Mouse (Mus musculus) adrenal gland, adult 18-20 months (tissue): ENCODE data around the gene Vopp1. TPM values are rescaled to one million over a fixed set of nuclear protein-coding genes. Genes with fewer than 3 reads are reported as not detected.

Experiments used
- DNase-seq, 2 experiments: peaks; one replicate each; pipeline ENCODE4 v3.0.0; 2021 to 2022; ENCODE audit warnings: low spot score in 2 of 2
- total RNA-seq, 2 experiments: library from RNA; stranded (reverse); gene quantifications; 1 replicate in 1 of 2; 2 replicates in 1 of 2; pipeline ENCODE4 v1.2.3; 2021

Gene Vopp1
- total RNA-seq, 2 experiments from 2014 or later, result 16.0 to 16.3 TPM

DNA sequence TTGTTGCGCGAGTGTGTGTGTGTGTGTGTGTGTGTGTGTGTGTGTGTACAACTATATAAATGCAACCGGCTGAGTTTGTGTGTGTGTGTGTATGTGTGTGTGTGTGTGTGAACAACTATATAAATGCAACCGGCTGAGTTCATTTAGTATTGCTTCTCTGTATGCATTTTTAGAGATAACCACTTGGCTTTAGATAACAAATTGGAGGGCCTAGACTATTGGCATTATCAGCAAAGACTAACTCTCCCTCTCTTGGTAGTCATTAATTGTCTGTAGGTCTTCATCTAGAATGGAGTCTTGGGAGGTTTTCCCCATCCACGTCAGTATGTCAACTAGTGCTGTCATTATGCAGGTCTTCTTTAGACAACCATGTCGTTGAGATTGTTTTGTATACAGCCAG is 37.6 kb downstream of the Vopp1 start:
- no peak for DNase-seq

GRCm38 (mm10) chr6:57784251-57784650 is 40.7 kb downstream of the Vopp1 start:
- DNase-seq, result no peak

- DNase-seq, result no peak
Measured at GRCm38 (mm10) chr6:57782658-57783057, 42.3 kb downstream of the Vopp1 start.

GRCm38 (mm10) chr6:57780359-57780758 is 44.6 kb downstream of the Vopp1 start:
- DNase-seq, result no peak

DNA sequence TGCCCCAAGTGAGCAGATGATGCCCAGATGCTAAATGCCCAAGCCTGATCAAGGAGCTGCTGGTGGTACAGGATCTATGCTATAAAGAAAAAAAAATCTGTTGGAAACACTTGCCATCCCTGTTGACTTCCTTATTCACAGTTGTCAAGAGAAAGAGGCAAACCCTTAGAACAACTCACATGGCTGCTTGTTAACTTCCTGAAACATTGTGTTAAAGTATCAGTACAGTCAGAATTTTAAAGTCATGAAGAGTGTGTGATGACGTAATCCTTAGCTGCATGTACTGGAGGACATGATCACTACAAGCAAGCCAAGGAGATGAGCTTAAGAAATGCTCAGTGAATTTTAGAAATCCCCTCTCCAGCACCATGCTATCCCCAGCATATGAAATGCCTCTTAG is 51.2 kb downstream of the Vopp1 start:
- no peak for DNase-seq

GRCm38 (mm10) chr6:57770467-57771190 is 54.3 kb downstream of the Vopp1 start:
- no peak for DNase-seq

DNA sequence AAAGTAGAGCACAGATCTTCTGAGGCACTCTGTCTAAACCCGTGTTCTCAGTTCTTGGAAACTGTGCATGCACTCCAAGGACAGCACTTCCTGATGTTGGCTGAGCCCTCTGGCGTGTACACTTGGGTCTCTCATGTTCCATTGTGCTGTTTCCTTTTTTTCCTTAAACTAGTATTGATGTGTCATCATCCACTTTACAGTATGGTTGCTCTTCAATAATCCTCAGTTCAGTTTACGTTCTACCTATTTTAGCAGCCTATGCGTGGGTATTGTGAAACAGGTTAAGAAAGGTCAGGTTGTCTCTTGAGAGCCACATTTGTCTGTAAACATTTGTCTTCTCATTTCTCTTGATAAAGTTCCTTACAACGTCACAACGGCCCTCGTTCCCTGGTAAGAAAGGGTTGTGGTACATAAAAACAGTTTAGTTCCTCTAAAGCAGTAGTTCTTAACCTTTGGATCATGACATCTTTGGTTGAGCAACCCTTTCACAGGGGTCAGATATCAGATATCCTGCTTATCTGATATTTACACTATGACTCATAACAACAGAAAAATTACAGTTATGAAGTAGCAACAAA is 55.9 kb downstream of the Vopp1 start:
- DNase-seq, result no peak

GRCm38 (mm10) chr6:57767112-57767868 is 57.7 kb downstream of the Vopp1 start:
- no peak for DNase-seq

- no peak for DNase-seq
Measured at GRCm38 (mm10) chr6:57766287-57766686, 58.7 kb downstream of the Vopp1 start.

- no peak for DNase-seq
Measured at GRCm38 (mm10) chr6:57765095-57765878, 59.7 kb downstream of the Vopp1 start.

- no peak for DNase-seq
Measured at GRCm38 (mm10) chr6:57763054-57763453, 61.9 kb downstream of the Vopp1 start.

DNA sequence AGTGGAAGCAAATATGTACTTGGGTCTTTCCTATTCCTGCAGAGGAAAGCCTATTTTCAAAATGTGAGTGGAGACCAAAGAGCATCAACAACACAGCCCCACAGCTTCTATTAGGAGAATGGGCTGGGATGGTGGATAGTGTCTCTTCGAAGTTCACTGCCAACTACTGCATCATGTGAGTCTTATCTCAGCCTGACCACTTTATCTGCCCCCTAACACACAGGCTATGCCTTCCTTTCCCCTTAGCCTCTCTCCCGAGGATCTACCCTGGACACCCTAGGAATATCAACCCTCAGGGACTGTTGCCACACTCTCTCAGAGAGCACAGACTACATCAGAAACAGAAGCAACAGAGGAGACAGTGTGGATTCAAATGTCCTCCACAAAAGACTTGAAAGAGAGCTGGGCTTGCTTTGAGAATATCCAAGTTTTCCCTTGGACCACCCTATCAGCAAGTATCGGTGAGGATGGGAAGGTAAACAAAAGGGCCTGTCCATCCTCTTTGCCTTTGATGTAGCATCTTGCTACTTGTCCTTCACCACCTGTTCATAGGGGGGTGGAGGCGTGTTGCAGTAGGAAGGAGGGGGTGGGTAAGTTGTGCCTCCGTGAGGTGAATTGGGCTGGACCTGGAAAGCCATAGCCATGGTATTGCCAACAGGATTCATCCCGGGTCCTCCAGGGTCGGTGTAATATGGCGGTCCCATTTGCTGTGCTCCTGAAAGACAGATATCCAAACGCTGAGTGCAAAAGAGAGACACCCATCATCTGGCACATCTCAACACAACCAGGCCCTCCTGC is 70.8 kb downstream of the Vopp1 start:
- no peak for DNase-seq

DNA sequence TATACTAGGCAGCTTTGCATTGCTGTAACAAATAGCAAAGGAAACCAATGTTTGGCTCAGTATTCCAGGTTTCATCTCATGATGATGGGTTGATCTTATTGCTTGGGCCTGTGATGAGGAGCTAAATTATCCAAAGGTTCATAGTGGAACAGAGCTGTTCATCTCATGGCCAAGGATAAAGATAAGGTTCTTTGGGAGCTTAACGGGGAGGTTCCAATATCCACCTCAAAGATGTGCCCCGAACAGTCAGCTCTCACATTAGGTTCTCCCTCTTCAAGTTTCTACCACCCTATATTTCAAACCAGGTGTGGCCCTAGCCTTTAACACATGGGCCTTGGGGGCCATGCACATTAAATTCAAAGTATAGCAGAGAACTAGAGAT is 79.2 kb downstream of the Vopp1 start:
- no peak for DNase-seq

DNA sequence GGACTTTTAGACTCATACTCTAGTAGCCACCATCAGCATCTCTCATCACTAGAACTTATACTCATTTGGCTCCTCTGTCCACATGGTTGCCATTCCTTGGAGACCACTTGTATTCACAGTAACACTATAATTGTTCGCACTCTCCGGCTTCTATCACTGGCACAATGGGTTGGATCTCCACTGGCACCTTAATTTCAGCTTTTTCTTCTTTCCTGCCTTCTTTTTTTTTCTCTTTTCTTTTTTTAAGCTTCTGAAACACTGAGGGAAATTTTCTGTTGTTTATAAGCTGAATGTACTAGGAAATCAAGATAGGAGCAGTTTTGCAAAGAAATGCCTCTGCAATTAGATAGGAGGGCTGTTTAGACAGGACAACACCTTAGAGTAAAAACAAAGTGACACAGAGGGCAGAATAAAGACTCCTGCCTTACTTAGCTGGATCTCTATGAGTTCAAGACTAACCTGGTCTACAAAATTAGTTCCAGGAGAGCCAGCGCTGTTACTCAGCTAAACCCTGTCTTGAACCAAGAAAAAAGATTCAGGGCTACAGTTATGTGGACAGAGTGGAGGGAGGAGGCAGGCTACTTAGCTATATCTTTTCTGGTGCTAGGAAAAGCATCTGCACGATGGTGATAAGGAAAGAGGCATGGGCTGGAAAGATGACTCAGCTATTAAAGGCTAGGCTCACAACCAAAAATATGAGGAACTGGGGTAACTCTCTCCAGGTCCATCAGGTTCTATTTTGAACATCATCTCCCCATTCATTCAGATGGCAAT is 79.8 kb downstream of the Vopp1 start:
- DNase-seq, result no peak

- no peak for DNase-seq
Measured at GRCm38 (mm10) chr6:57744123-57744522, 80.8 kb downstream of the Vopp1 start.

- no peak for DNase-seq
Measured at GRCm38 (mm10) chr6:57743333-57743732, 81.6 kb downstream of the Vopp1 start.

DNA sequence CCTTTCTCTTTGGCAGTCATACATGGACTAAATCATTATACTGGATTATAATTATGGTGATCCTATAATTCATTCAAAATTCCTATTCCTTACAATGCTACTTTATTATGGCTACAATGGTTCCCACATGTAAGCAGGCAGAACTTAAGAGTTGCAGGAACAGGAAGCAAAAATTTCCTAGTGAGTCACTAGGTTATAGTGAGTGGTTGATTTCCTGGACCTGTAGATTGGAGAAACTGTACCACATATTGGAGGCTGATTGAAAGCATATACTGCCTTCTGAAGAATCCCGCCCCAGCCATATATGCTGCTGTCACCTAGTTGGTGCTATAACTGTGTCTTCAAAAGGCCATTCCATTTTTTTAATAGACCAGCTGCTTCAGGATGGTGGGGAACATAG is 82.2 kb downstream of the Vopp1 start:
- no peak for DNase-seq

DNA sequence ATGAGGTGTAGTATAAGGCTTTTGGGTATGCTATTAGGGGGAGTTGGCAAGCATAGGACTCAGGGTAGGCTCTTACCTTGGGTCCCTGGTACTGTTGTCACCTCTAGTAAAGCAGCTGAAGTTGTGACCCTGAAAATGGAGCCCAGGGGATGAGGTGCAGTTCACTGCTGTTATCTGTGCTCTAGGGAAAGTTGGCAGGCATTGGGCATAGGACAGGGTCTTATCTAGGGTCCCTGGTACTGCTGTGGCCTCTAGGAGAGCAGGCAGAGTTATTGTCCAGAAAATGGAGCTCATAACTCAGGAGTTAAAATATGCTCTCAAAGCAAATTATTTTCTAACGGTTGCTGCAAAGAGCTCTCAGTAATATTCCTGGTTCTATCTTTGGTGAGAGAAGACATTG is 103.6 kb downstream of the Vopp1 start:
- no peak for DNase-seq

DNA sequence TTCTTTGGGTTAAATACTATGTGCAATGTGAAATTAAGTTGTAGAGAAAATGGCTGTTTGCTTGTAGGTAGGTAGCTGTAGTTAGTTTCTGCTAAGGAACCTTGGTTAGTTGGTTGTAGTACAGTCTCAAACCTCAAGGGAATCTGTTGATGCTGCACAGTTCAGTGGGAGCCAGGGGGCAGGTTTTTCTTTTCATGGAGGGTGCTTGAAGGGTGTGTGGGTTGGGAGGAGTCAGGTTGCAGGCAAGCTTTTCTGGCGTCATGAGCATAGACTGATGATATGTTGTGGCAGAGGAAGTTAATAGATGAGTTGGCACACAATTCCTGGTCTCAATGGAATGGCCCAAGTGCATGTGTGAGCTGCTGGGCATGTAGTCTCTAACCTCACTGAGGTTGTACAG is 113.2 kb downstream of the Vopp1 start:
- DNase-seq, result no peak

GRCm38 (mm10) chr6:57706721-57707120 is 118.2 kb downstream of the Vopp1 start:
- no peak for DNase-seq
